Mouse (Mus musculus) v-Abl transformed pro-B cells (cell line): ENCODE measurements around the gene Vmn1r30.

Experiments used
- in situ Hi-C, 2 experiments: fragments of 400-800 bp; cut with MboI; formaldehyde crosslinking; loops; one replicate each; pipeline ENCODE4 v1.15.1; 2025; ENCODE audit not compliant: unreplicated experiment in 2 of 2

Vmn1r30 gene

GRCm38 (mm10) chr6:58443285-58443684, at the start of gene Vmn1r30:
Gene Vmn1r30, minus strand, starts transcription at chr6:58443385.
- in situ Hi-C loops: no loop called here

- in situ Hi-C loops: no loop called here
Measured at GRCm38 (mm10) chr6:58475230-58475629, 32.0 kb upstream of the Vmn1r30 start, which contains the start of gene Vmn1r31. Gene Vmn1r31, minus strand, starts transcription at chr6:58475330.
